Mouse (Mus musculus) hindbrain, embryonic 12.5 days (tissue): ENCODE data around the gene Gm10277. TPM values are rescaled to one million over a fixed set of nuclear protein-coding genes. Genes with fewer than 3 reads are reported as not detected.

Experiments
- ATAC-seq: fragments of 200-750 bp; cut with Nextera tagmentation; 2 replicates; pipeline ENCODE4 v1.8.0; 2017; ENCODE audit warnings: moderate TSS enrichment; ENCODE audit not compliant: low FRiP score
- H3K27ac ChIP-seq: fragments of 300-500 bp; sonication (generic); 2 replicates; pipeline ENCODE4 v1.5.1; 2016; ENCODE audit warnings: mild to moderate bottlenecking
- H3K27me3 ChIP-seq: fragments of 300-500 bp; sonication (generic); 2 replicates; pipeline ENCODE4 v1.6.1; 2016; ENCODE audit warnings: mild to moderate bottlenecking
- H3K36me3 ChIP-seq: fragments of 300-500 bp; sonication (generic); 2 replicates; pipeline ENCODE4 v1.6.1; 2016; ENCODE audit warnings: mild to moderate bottlenecking
- H3K4me1 ChIP-seq: fragments of 300-500 bp; sonication (generic); 2 replicates; pipeline ENCODE4 v1.6.1; 2016
- H3K4me2 ChIP-seq: fragments of 300-500 bp; sonication (generic); replicated peaks from 2 replicates; pipeline ENCODE4 v1.6.1; 2016; ENCODE audit warnings: mild to moderate bottlenecking
- H3K4me3 ChIP-seq: fragments of 300-500 bp; sonication (generic); 2 replicates; pipeline ENCODE4 v1.5.1; 2016; ENCODE audit warnings: mild to moderate bottlenecking
- H3K9ac ChIP-seq: fragments of 300-500 bp; sonication (generic); 2 replicates; pipeline ENCODE4 v1.6.1; 2016; ENCODE audit warnings: mild to moderate bottlenecking, moderate library complexity
- H3K9me3 ChIP-seq: fragments of 300-500 bp; sonication (generic); replicated peaks from 2 replicates; pipeline ENCODE4 v1.6.1; 2016; ENCODE audit warnings: mild to moderate bottlenecking
- WGBS: fragments of 180-500 bp; shearing (Covaris S2); methylation state at CpG from one replicate; pipeline ENCODE4 v1.1.7; 2016; 5-methylcytosine and 5-hydroxymethylcytosine counted together
- polyA plus RNA-seq: library from polyadenylated mRNA; unstranded; fragments of >200 nt; fragmentation: Nextera tagmentation; extraction: Ambion mirVana; gene quantifications from 2 replicates; pipeline ENCODE4 v1.2.1, GENCODE M21; 2016

Gene Gm10277
- polyA plus RNA-seq, 1 experiment from 2014 or later = 2.9 TPM

DNA sequence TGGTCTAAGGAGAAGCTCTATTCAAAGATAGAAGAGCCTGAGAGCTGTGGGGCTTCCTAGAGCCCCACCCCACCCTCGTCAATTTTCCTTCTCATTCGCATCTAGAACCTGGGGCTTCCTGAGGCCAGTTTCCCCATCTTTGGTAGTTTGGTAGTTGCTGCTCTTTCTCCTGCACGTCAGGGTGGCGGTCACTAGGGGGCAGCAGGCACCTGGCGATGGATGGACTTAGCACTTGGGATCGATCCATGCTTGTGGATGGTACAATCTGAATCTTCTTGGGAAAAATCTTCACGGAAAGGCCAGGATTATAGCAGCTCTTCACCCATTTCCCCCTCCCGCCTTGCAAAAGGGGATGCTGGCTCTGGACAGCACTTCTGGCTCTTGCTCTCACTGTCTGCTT is 34.1 kb upstream of the Gm10277 start:
- H3K4me3 ChIP-seq = no peak overlapping the region
- WGBS = 17% methylated on average over 8 of the region's 8 CpGs
- H3K9ac ChIP-seq = no peak overlapping the region
- peaks cover 59% of the 10 kb centered on the region for H3K36me3 ChIP-seq
- peaks cover 14% of the 10 kb centered on the region for H3K4me1 ChIP-seq
- H3K27ac ChIP-seq = no peak overlapping the region
- no peak for ATAC-seq
- peaks cover 19% of the 10 kb centered on the region for H3K27me3 ChIP-seq
- no peak overlapping the region for H3K4me2 ChIP-seq
- H3K9me3 ChIP-seq = no peaks in the 10 kb centered on the region

DNA sequence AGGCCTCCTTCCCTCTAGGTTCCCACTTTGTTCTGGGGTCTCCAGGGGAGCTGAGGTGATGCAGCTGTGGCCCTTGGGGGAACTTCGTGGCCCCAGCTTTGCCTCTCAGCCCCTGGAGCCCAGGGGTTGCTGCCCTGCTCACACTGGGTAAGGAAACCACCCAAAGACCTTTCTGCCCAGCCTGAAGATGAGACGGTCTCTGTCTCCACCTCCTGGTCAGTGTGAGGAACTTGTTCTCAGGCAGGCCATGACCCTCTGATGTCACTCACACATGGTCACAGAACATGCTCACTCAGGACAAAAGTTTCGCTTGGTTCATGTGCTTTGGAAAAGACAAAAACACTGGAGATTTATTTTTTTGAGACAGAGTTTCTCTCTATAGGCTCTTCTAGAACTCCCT is 28.5 kb upstream of the Gm10277 start:
- H3K27ac ChIP-seq = no peak overlapping the region
- H3K4me1 ChIP-seq = no peaks in the 10 kb centered on the region
- no peaks in the 10 kb centered on the region for H3K27me3 ChIP-seq
- no peak overlapping the region for H3K4me3 ChIP-seq
- ATAC-seq = 0 out of 2 replicates have a peak, but pooled peaks have one; percentile 41
- H3K4me2 ChIP-seq = no peak overlapping the region
- no peaks in the 10 kb centered on the region for H3K9me3 ChIP-seq
- peaks cover 38% of the 10 kb centered on the region for H3K36me3 ChIP-seq
- H3K9ac ChIP-seq = no peak overlapping the region
- 24% methylated on average over 3 of the region's 3 CpGs for WGBS

GRCm38 (mm10) chr11:77813969-77814368 is 26.4 kb upstream of the Gm10277 start:
- no peak for ATAC-seq
- H3K27ac ChIP-seq = no peak overlapping the region
- no peak overlapping the region for H3K4me2 ChIP-seq
- H3K27me3 ChIP-seq = no peaks in the 10 kb centered on the region
- no peaks in the 10 kb centered on the region for H3K9me3 ChIP-seq
- no peak overlapping the region for H3K4me3 ChIP-seq
- no peak overlapping the region for H3K9ac ChIP-seq
- WGBS = 88% methylated on average over 2 of the region's 2 CpGs
- peaks cover 11% of the 10 kb centered on the region; the same call in 1 of the 2 replicates for H3K4me1 ChIP-seq
- H3K36me3 ChIP-seq = peaks cover 23% of the 10 kb centered on the region

GRCm38 (mm10) chr11:77810018-77810417 is 22.5 kb upstream of the Gm10277 start:
- Histone ChIP-seq H3K36me3 (peaks cover 7% of the 10 kb centered on the region; the same call in 1 of the 2 replicates), H3K27me3 (no peaks in the 10 kb centered on the region), H3K9me3 (no peaks in the 10 kb centered on the region), H3K4me3 (no peak overlapping the region), H3K27ac (no peak overlapping the region), H3K4me2 (no peak overlapping the region), H3K4me1 (peaks cover 25% of the 10 kb centered on the region), H3K9ac (no peak overlapping the region)
- 92% methylated on average over 6 of the region's 6 CpGs for WGBS
- ATAC-seq = no peak

DNA sequence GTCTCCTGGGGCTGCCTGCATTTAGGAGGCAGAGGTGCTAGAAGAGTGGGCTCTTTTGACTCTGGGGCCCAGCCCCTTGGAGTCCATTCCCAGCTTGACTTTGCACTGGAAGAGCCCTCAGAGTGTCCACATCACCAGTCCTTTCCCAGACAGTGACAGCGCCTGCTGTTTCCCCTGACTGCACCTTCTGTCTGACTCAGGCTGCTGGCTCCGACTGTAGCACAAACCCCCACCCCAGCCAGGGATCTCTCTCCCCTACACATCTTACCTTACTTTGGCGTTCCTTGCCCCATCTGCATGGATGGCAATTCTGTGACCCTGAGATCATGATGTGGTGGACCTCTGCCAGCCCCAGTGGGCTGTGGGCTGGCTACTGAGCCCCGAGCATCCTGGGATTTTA is 21.7 kb upstream of the Gm10277 start:
- WGBS = 73% methylated on average over 4 of the region's 4 CpGs
- no peak overlapping the region for H3K9ac ChIP-seq
- ATAC-seq = no peak
- no peak overlapping the region for H3K27ac ChIP-seq
- H3K27me3 ChIP-seq = no peaks in the 10 kb centered on the region
- no peaks in the 10 kb centered on the region for H3K9me3 ChIP-seq
- H3K4me3 ChIP-seq = no peak overlapping the region
- H3K4me2 ChIP-seq = no peak overlapping the region
- peaks cover 28% of the 10 kb centered on the region for H3K4me1 ChIP-seq
- H3K36me3 ChIP-seq = peaks cover 7% of the 10 kb centered on the region; the same call in 1 of the 2 replicates

GRCm38 (mm10) chr11:77808051-77808465 is 20.5 kb upstream of the Gm10277 start:
- no peak overlapping the region for H3K27ac ChIP-seq
- 39% methylated on average over 5 of the region's 5 CpGs for WGBS
- H3K4me1 ChIP-seq = peaks cover 28% of the 10 kb centered on the region
- H3K36me3 ChIP-seq = peaks cover 7% of the 10 kb centered on the region; the same call in 1 of the 2 replicates
- H3K27me3 ChIP-seq = no peaks in the 10 kb centered on the region
- no peak overlapping the region for H3K4me2 ChIP-seq
- no peaks in the 10 kb centered on the region for H3K9me3 ChIP-seq
- no peak overlapping the region for H3K4me3 ChIP-seq
- no peak overlapping the region for H3K9ac ChIP-seq
- no peak for ATAC-seq

GRCm38 (mm10) chr11:77806855-77807254 is 19.3 kb upstream of the Gm10277 start:
- H3K27me3 ChIP-seq = no peaks in the 10 kb centered on the region
- no peak for ATAC-seq
- 88% methylated on average over 6 of the region's 6 CpGs for WGBS
- no peaks in the 10 kb centered on the region for H3K36me3 ChIP-seq
- H3K27ac ChIP-seq = no peak overlapping the region
- H3K4me3 ChIP-seq = no peak overlapping the region
- H3K4me2 ChIP-seq = no peak overlapping the region
- no peak overlapping the region for H3K9ac ChIP-seq
- peaks cover 28% of the 10 kb centered on the region for H3K4me1 ChIP-seq
- H3K9me3 ChIP-seq = no peaks in the 10 kb centered on the region

GRCm38 (mm10) chr11:77806218-77806617 is 18.7 kb upstream of the Gm10277 start:
- ATAC-seq = no peak
- Histone ChIP-seq H3K4me3 (no peak overlapping the region), H3K4me2 (no peak overlapping the region), H3K36me3 (no peaks in the 10 kb centered on the region), H3K27me3 (no peaks in the 10 kb centered on the region), H3K9ac (no peak overlapping the region), H3K27ac (no peak overlapping the region), H3K4me1 (peaks cover 33% of the 10 kb centered on the region), H3K9me3 (no peaks in the 10 kb centered on the region)
- WGBS = 20% methylated on average over 2 of the region's 2 CpGs

DNA sequence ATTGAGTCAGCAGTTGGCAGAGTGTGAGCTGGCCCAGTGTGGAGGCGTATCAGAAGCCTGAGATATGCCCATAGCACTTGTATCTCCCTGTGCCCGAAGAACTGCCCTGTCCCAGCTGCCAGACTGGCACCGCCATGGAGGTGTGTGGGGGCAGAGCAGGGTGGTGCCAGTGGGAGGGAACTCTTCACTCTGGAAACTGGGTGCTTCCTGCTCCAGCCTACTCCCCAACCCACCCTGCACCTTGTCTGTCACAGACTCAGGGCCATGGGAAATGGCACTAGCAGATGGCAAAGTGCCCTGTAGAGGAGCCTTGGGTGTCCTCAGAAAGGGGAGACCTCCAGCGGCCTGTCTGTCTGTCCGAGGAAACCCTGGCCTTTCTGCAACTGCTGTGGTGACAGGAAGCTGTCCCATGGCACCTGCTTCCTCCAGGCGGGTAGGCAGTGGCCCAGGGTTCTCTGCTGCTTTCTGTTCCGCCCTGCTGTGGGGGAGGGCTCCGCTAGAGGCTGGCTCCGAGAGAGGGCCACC is 14.9 kb upstream of the Gm10277 start:
- Histone ChIP-seq H3K4me2 (no peak overlapping the region), H3K36me3 (no peaks in the 10 kb centered on the region), H3K27ac (no peak overlapping the region), H3K4me3 (no peak overlapping the region), H3K9ac (no peak overlapping the region), H3K4me1 (peaks cover 18% of the 10 kb centered on the region), H3K9me3 (no peaks in the 10 kb centered on the region), H3K27me3 (no peaks in the 10 kb centered on the region)
- no peak for ATAC-seq
- 79% methylated on average over 9 of the region's 9 CpGs for WGBS

DNA sequence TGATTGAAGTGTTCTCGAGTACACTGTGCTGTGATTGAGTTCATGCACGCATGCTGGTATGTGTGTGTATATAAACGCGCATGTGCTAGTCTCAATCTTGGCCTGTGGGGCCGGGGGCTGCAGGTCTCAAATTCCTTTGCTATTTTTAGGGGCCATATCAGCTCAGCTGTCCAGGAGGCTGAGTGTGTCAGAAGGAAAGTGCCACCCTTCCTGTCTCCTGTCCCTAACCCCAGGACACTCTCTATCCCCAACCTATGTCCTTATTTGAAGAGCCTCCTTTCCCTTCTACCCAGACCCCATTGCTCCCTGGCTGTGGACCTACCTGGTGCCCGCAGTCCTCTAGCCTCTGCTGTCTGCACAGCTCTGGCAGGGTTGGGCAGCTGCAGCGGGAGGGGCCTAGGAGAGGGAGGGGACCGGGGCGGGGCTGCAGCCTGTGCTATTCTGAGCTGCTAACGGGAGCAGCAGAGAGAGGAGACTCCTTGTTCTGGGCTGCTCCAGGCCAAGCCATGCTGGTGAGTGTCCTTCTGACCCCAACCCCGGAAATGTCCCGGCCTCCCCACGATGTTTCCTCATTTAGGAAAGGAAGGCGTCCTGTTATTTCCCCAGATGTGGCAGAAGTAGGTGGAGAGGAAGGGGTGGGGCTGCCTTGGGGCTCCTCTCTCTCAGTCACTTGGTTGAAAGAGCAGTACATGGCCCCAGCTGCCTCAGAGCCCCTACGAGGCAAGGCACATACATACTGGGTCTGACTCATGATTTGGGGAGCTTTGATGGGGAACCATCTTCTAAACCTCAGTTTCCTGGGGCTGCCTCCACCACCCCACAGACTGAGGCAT is 13.5 kb upstream of the Gm10277 start:
- peak; percentile 48; the same call in 1 of the 2 replicates for ATAC-seq
- Histone ChIP-seq H3K27me3 (no peaks in the 10 kb centered on the region), H3K9ac (peak overlapping the region; percentile 39), H3K27ac (peak overlapping the region; percentile 30; the same call in 1 of the 2 replicates), H3K4me3 (no peak overlapping the region), H3K9me3 (no peaks in the 10 kb centered on the region), H3K36me3 (no peaks in the 10 kb centered on the region), H3K4me1 (peaks cover 18% of the 10 kb centered on the region), H3K4me2 (no peak overlapping the region; the same call in 1 of the 2 replicates)
- 29% methylated on average over 14 of the region's 15 CpGs for WGBS

- H3K4me2 ChIP-seq = no peak overlapping the region
- H3K27ac ChIP-seq = peak overlapping the region; percentile 19; the same call in 1 of the 2 replicates
- 67% methylated on average over 9 of the region's 9 CpGs for WGBS
- ATAC-seq = no peak
- no peaks in the 10 kb centered on the region for H3K36me3 ChIP-seq
- peaks cover 18% of the 10 kb centered on the region for H3K4me1 ChIP-seq
- H3K9ac ChIP-seq = no peak overlapping the region
- no peak overlapping the region for H3K4me3 ChIP-seq
- no peaks in the 10 kb centered on the region for H3K9me3 ChIP-seq
- no peaks in the 10 kb centered on the region for H3K27me3 ChIP-seq
Measured at GRCm38 (mm10) chr11:77800491-77800868, 12.9 kb upstream of the Gm10277 start.

- peaks cover 34% of the 10 kb centered on the region for H3K4me1 ChIP-seq
- H3K9ac ChIP-seq = no peak overlapping the region
- H3K9me3 ChIP-seq = no peaks in the 10 kb centered on the region
- no peak overlapping the region for H3K4me3 ChIP-seq
- no peak overlapping the region for H3K27ac ChIP-seq
- WGBS = 78% methylated on average over 5 of the region's 5 CpGs
- no peak overlapping the region for H3K4me2 ChIP-seq
- no peaks in the 10 kb centered on the region for H3K36me3 ChIP-seq
- H3K27me3 ChIP-seq = no peaks in the 10 kb centered on the region
- ATAC-seq = no peak
Measured at GRCm38 (mm10) chr11:77795216-77795615, 7.7 kb upstream of the Gm10277 start.
